Mouse (Mus musculus): ENCODE results near the gene Cbl.

Gene Cbl

DNA sequence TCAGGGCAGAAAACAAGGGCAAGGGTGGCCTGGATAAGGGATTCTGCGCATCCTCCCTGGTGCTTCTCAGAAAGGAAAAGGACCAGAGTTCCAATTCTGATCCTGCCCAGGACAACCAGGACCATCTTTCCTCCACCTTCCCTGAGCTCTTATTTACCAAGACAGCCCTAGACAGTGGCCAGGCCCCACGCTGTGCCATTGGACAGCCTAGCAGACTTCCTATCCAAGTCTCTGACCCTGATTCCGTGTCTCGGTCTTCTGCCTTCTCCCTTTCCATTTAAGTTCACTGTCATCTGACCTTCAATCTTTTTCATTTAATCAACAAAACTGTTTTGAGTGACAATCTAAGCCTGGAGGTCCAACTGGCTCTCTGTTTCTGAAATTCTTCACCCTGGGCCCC, 127.3 kb downstream of the Cbl start:
- no peak for DNase-seq (ENCODE audit: low read depth in 2 of 2, low spot score in 2 of 2)

DNA sequence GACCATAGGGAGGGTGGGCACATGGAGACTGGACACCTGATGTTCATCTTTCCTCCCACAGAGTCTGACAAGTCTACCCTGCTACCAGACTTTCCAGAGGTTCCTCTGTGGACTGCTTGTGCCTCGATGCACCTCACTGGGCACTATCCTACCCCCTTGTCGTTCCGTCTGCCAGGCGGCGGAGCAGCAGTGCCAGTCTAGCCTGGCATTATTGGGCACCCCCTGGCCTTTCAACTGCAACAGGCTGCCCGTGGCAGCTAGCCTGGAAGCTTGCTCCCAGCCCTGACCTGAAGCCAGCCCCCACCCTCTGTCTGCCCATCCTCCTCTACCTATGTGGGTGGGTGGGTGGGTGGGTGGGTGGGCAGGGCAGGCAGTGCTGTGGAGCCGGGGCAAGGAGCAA, 127.7 kb downstream of the Cbl start:
- DNase-seq (ENCODE audit: low read depth in 2 of 2, low spot score in 2 of 2) = no peak

DNA sequence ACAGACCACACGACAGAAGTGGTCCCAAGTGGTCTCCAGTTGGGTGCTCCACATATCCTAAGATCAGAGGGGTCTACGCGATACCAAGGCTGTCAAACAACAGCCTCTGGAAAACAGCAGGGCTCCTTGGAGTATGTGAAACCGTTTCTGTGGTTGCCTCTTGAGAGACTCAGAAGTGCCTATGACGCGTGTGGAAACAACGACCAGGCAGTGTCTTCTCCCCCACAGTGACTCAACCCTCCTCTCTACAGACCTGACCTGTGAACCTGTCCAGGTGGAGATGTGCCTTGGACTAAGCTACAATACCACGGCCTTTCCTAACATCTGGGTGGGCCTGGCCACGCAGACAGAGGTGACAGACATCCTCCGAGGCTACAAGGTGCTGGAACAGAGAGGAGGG, 128.1 kb downstream of the Cbl start:
- no peak for DNase-seq (ENCODE audit: low read depth in 2 of 2, low spot score in 2 of 2)

GRCm38 (mm10) chr9:44104881-44105280, 129.0 kb downstream of the Cbl start:
- DNase-seq (ENCODE audit: low read depth in 2 of 2, low spot score in 2 of 2) = no peak

DNA sequence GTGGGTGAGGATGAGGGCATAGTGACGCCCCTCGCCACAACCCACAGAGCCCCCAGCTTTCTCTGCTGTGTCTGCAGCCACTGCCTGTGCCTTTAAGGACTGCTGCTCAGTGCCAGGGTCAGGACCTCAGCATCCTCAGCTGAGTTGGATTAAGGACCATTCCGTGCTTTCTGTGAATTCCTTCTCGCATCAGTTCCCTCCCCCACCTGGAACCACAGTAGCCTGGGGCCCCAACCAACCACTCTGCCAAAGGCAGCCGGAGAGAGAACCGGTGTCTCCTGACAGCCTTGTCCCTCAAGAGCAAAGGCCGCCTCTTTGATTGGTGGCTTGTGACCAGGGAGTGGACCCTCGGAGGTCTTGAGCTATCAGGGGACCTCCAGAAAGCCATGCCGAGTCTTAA, 132.4 kb downstream of the Cbl start, which contains the start of gene Mfrp:
Gene Mfrp (plus strand): TSS at position 240 of the 400 bp plus-strand sequence.
- DNase-seq (ENCODE audit: low read depth in 2 of 2, low spot score in 2 of 2) = no peak

DNA sequence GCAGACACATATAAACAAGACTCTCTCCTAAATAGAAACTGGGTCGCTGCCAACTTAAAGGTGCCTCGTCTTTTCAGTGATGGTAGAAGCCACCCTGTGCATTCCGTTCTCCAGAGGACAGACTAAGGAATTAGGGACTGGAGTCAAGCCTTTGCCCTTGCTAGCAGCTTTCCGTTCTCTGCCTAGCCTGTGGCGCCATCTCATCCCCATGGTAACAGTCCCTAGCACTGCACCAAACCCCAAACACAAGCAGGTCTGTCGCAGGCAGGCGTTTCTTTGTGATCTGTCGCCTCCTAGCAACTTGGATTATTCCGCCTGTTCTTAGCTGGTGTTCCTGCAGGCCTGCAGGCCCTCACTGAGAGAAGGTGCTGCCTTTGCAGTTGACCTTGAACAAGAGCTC, 137.3 kb downstream of the Cbl start:
- no peak for DNase-seq (ENCODE audit: low read depth in 2 of 2, low spot score in 2 of 2)

DNA sequence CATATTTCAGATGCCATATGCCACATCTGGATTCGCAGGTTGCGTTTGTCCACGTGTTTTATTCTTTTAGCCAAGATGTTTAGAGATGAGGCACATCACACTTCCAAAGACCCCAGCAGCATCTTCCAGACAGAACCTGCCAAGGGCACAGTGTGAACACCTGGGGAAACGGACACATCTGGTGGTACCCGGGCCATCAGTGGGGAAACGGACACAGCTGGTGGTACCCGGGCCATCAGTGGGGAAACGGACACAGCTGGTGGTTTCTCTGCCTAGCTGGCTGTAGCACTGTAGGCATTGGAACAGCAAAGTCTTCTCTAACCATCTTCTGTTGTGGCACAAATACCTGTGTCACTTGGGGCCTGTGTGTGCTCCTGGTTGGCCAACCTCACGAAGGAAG, 138.1 kb downstream of the Cbl start:
- DNase-seq (ENCODE audit: low read depth in 2 of 2, low spot score in 2 of 2) = no peak

DNA sequence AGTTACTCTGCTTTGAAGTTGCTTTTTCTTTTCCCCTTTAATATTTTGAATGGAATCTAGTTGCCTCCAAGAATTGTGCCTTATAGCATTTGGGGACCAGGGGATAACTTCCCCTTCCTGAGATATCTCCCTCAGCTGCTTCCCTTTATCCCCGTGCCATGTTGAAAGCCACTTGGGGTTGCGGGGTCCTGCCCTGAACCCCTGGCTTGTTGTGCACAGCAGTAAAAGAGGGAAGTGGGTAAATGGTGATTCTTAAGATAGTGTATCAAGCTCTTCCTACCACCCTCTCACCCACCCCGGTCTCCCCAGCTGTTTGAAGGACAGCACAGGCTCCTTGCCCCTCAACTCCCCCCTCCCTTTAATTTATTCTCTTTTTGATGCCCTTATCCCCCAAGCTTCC, 139.1 kb downstream of the Cbl start:
- DNase-seq (ENCODE audit: low read depth in 2 of 2, low spot score in 2 of 2) = no peak

DNA sequence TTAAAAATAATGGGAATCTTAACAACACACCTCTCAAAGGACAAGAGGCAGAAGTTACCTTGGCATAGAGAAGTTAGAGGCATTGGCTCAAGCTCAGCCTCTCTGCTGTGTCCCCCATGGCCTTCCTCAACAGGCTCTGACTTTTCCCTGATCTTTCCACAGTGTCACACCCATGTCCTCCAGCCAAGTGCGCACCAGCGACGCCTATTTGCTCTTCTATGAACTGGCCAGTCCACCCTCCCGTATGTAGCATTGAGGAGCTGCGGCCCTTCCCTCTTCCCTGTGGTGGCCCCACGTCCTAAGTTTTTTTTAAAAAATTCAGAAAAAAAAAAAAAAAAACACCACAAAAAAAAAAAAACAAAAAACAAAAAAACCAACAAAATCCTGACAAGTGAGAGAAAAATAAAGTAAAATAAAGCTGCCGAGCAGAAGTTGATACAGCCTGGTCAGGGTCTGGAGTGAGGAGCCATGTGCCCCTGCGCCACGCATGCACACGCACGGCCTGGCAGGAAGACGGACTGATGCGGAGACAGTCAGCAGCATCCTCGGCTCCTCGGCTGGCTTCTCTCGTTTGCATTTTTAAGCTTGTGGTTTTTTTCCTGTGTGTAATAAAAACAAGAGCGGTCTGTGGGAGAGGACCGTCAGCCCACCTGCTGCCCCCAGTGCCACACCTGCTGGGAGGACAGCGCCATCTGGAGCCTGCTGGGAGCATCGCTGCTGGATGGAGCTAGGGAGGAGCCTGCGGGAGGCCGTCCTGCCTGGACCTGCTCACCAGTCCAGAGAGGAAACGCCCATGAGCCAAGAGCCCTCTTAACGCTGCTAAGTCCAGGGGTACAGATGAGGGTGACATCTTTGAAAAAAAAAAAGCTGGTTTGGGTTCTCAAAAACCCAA, 140.0 kb downstream of the Cbl start:
- peak; percentile 76 to 78 for DNase-seq (ENCODE audit: low read depth in 2 of 2, low spot score in 2 of 2)

Measured in CD8-positive naive resting alpha-beta T cell, adult 2 months (primary cell).